Mouse (Mus musculus) liver, postnatal 0 days (tissue): ENCODE data around the gene Mgat5. TPM values are rescaled to one million over a fixed set of nuclear protein-coding genes. Genes with fewer than 3 reads are reported as not detected.

Experiments used
- ATAC-seq: fragments of 200-750 bp; cut with Nextera tagmentation; 2 replicates; pipeline ENCODE4 v1.8.0; 2017; ENCODE audit warnings: mild to moderate bottlenecking, moderate library complexity
- DNase-seq: peaks from one replicate; pipeline ENCODE4 v3.0.0-alpha.2; 2016
- H3K27ac ChIP-seq: fragments of 300-500 bp; sonication (generic); 2 replicates; pipeline ENCODE4 v1.5.1; 2014; ENCODE audit warnings: antibody characterized with exemption, moderate library complexity, mild to moderate bottlenecking, low read depth
- H3K27me3 ChIP-seq: fragments of 300-500 bp; sonication (generic); 2 replicates; pipeline ENCODE4 v1.6.1; 2014; ENCODE audit warnings: low read length, control low read depth, mixed read lengths; ENCODE audit not compliant: insufficient read depth
- H3K36me3 ChIP-seq: fragments of 300-500 bp; sonication (generic); replicated peaks from 2 replicates; pipeline ENCODE4 v1.6.1; 2014; ENCODE audit warnings: mild to moderate bottlenecking, control low read depth, low read length, moderate library complexity, mixed read lengths; ENCODE audit not compliant: insufficient read depth
- H3K4me1 ChIP-seq: fragments of 300-500 bp; sonication (generic); 2 replicates; pipeline ENCODE4 v1.6.1; 2014; ENCODE audit warnings: antibody characterized with exemption, mild to moderate bottlenecking, control low read depth; ENCODE audit not compliant: insufficient read depth
- H3K4me2 ChIP-seq: fragments of 300-500 bp; sonication (generic); 2 replicates; pipeline ENCODE4 v1.6.1; 2014; ENCODE audit warnings: low read depth, mild to moderate bottlenecking, low read length, moderate library complexity, mixed read lengths
- H3K4me3 ChIP-seq: fragments of 300-500 bp; sonication (generic); 2 replicates; pipeline ENCODE4 v1.5.1; 2014; ENCODE audit warnings: low read depth, low read length
- H3K9ac ChIP-seq: fragments of 300-500 bp; sonication (generic); replicated peaks from 2 replicates; pipeline ENCODE4 v1.6.1; 2014; ENCODE audit warnings: mild to moderate bottlenecking, moderate library complexity
- H3K9me3 ChIP-seq: fragments of 300-500 bp; sonication (generic); 2 replicates; pipeline ENCODE4 v1.6.1; 2016; ENCODE audit warnings: mild to moderate bottlenecking, control low read depth, low read length, mixed read lengths
- CTCF ChIP-seq: sonication (generic); IDR thresholded peaks from 2 replicates; pipeline ENCODE4 v1.5.1; 2016; ENCODE audit warnings: antibody characterized with exemption, low read depth
- EP300 ChIP-seq: IDR thresholded peaks from 2 replicates; pipeline ENCODE4 v1.6.1; 2016; ENCODE audit warnings: antibody characterized with exemption, low read depth, mild to moderate bottlenecking
- WGBS: fragments of 180-500 bp; shearing (Covaris S2); extraction: QIAGEN DNeasy Blood & Tissue Kit; methylation state at CpG from one replicate; pipeline ENCODE4 v1.1.7; 2014; ENCODE audit not compliant: insufficient replicate concordance; 5-methylcytosine and 5-hydroxymethylcytosine counted together
- polyA plus RNA-seq: library from polyadenylated mRNA; unstranded; fragments of >200 nt; fragmentation: Nextera tagmentation; extraction: Ambion mirVana; gene quantifications from 2 replicates; pipeline ENCODE4 v1.2.1, GENCODE M21; 2015

Mgat5 gene
- polyA plus RNA-seq, 1 experiment from 2014 or later: 0.86 TPM

- no peaks in the 10 kb centered on the region for H3K27me3 ChIP-seq
- no peak for DNase-seq
- H3K4me1 ChIP-seq: no peaks in the 10 kb centered on the region; the same call in 1 of the 2 replicates
- no peak overlapping the region for H3K4me3 ChIP-seq
- no peaks in the 10 kb centered on the region for H3K36me3 ChIP-seq
- no peak for ATAC-seq
- WGBS: 77% methylated on average over 4 of the region's 4 CpGs
- no peak overlapping the region for H3K27ac ChIP-seq
- TF ChIP-seq CTCF (no peak), EP300 (no peak)
- no peak overlapping the region for H3K9ac ChIP-seq
- H3K4me2 ChIP-seq: no peak overlapping the region
- H3K9me3 ChIP-seq: no peaks in the 10 kb centered on the region
These were observed 217.8 kb downstream of the Mgat5 start for GRCm38 (mm10) chr1:127422565-127422964.

GRCm38 (mm10) chr1:127425021-127425532 lies 220.3 kb downstream of the Mgat5 start:
- 0 out of 2 replicates have a peak, but pooled peaks have one; percentile 15 for ATAC-seq
- WGBS: 45% methylated on average over 6 of the region's 6 CpGs
- no peak for DNase-seq

GRCm38 (mm10) chr1:127430290-127430689 lies 225.5 kb downstream of the Mgat5 start:
- no peaks in the 10 kb centered on the region for H3K9me3 ChIP-seq
- no peak for DNase-seq
- 87% methylated on average over 7 of the region's 7 CpGs for WGBS
- no peak overlapping the region for H3K4me3 ChIP-seq
- no peak overlapping the region for H3K9ac ChIP-seq
- TF ChIP-seq EP300: no peak
- no peaks in the 10 kb centered on the region for H3K27me3 ChIP-seq
- H3K27ac ChIP-seq: no peak overlapping the region
- H3K4me2 ChIP-seq: no peak overlapping the region
- H3K4me1 ChIP-seq: no peaks in the 10 kb centered on the region
- H3K36me3 ChIP-seq: no peaks in the 10 kb centered on the region
- ATAC-seq: no peak

More at GRCm38 (mm10) chr1:127425021-127425532, 220.3 kb downstream of the Mgat5 start:
- H3K27ac ChIP-seq: no peak overlapping the region
- no peak overlapping the region for H3K9ac ChIP-seq
- no peak overlapping the region for H3K4me2 ChIP-seq
- no peaks in the 10 kb centered on the region for H3K27me3 ChIP-seq
- TF ChIP-seq EP300 (no peak), CTCF (no peak)
- no peaks in the 10 kb centered on the region for H3K9me3 ChIP-seq
- H3K4me1 ChIP-seq: no peaks in the 10 kb centered on the region
- H3K36me3 ChIP-seq: no peaks in the 10 kb centered on the region
- H3K4me3 ChIP-seq: no peak overlapping the region

- TF ChIP-seq EP300 (no peak), CTCF (no peak)
- DNase-seq (no peak), ATAC-seq (no peak)
- Histone ChIP-seq H3K4me1 (no peaks in the 10 kb centered on the region), H3K4me2 (no peak overlapping the region), H3K36me3 (no peaks in the 10 kb centered on the region), H3K27me3 (no peaks in the 10 kb centered on the region), H3K4me3 (no peak overlapping the region), H3K9me3 (no peaks in the 10 kb centered on the region), H3K27ac (no peak overlapping the region), H3K9ac (no peak overlapping the region)
- 87% methylated on average over 4 of the region's 4 CpGs for WGBS
These were observed 230.0 kb downstream of the Mgat5 start for GRCm38 (mm10) chr1:127434829-127435228.

- 79% methylated on average over 6 of the region's 6 CpGs for WGBS
- ATAC-seq: no peak
These were observed 232.3 kb downstream of the Mgat5 start for GRCm38 (mm10) chr1:127437091-127437490.

GRCm38 (mm10) chr1:127439452-127439891 lies 234.7 kb downstream of the Mgat5 start:
- Histone ChIP-seq H3K27ac (no peak overlapping the region), H3K27me3 (no peaks in the 10 kb centered on the region), H3K4me3 (no peak overlapping the region), H3K4me2 (no peak overlapping the region), H3K36me3 (no peaks in the 10 kb centered on the region), H3K4me1 (no peaks in the 10 kb centered on the region), H3K9ac (no peak overlapping the region), H3K9me3 (no peaks in the 10 kb centered on the region)
- WGBS: 84% methylated on average over 9 of the region's 9 CpGs
- ATAC-seq: no peak
- TF ChIP-seq CTCF (no peak), EP300 (no peak)
- DNase-seq: no peak

More at GRCm38 (mm10) chr1:127437091-127437490, 232.3 kb downstream of the Mgat5 start:
- no peak for DNase-seq
- Histone ChIP-seq H3K36me3 (no peaks in the 10 kb centered on the region), H3K4me3 (no peak overlapping the region), H3K27me3 (no peaks in the 10 kb centered on the region), H3K9me3 (no peaks in the 10 kb centered on the region), H3K27ac (no peak overlapping the region), H3K4me1 (no peaks in the 10 kb centered on the region), H3K9ac (no peak overlapping the region), H3K4me2 (no peak overlapping the region)
- no peak for TF ChIP-seq EP300
- no peak for TF ChIP-seq CTCF
